ENCODE assay signal across 7 mouse cellular contexts in the genomic region with DNA sequence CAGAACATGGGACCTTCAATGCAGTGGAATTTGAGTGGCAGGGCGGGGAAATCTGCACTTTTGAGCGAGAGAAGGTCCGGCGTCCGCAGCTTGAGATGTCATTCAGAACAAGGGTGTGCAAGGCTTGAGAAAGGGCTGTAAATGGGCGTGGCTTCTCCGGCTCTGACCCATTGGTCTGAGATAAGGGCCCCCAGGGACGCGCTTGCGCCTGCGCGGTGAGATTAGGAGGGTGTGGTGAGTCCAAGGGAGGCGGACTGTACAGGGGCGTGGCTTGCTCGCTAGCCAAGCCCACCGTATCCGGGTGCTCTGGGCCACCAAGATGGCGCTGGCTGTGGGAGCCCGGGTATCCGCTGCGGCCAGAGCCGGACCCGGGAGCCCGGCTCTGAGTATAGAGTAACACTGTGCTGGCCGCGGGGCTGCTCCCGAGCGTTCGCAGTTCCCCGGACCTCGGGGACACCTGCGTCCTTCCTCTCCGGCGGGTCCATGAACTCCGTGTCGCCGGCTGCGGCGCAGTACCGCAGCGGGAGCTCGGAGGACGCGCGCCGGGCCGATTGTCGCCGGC. TPM values are rescaled to one million over a fixed set of nuclear protein-coding genes. Genes with fewer than 3 reads are reported as not detected.
DNase-seq lines count a peak whose midpoint lies in the region; ATAC-seq and TF ChIP-seq lines count a peak whose summit lies in the region.

Atg4d (plus strand) TSS at position 294 of the 562 bp plus-strand sequence.

- peak within 1 kb of the TSS; percentile 74 for H3K4me2 ChIP-seq in intestine, postnatal 0 days (replicated peaks; ENCODE audit: low read depth)
- H3K4me2 ChIP-seq in midbrain, embryonic 12.5 days (replicated peaks) = peak within 1 kb of the TSS; percentile 75

- peaks cover 34% of the 10 kb centered on the region for H3K36me3 ChIP-seq in embryonic facial prominence, embryonic 10.5 days (replicated peaks)
- peaks cover 20% of the 10 kb centered on the region for H3K36me3 ChIP-seq in intestine, postnatal 0 days (ENCODE audit: control insufficient read depth, insufficient read depth)
- peaks cover 29% of the 10 kb centered on the region for H3K36me3 ChIP-seq in midbrain, embryonic 12.5 days
- peaks cover 29% of the 10 kb centered on the region for H3K36me3 ChIP-seq in small intestine, adult 2 months (ENCODE audit: control insufficient read depth, insufficient read depth, low read length)

- H3K4me3 ChIP-seq in embryonic facial prominence, embryonic 10.5 days = peak within 1 kb of the TSS; percentile 93
- H3K4me3 ChIP-seq in intestine, postnatal 0 days (ENCODE audit: low read depth, low read length) = peak within 1 kb of the TSS; percentile 95
- peak within 1 kb of the TSS; percentile 71 for H3K4me3 ChIP-seq in midbrain, embryonic 12.5 days
- H3K4me3 ChIP-seq in small intestine, adult 2 months (ENCODE audit: low read depth, low read length) = peak within 1 kb of the TSS; percentile 80

- H3K9me3 ChIP-seq in embryonic facial prominence, embryonic 10.5 days = no peaks in the 10 kb centered on the region
- H3K9me3 ChIP-seq in intestine, postnatal 0 days (ENCODE audit: control insufficient read depth) = no peaks in the 10 kb centered on the region
- no peaks in the 10 kb centered on the region for H3K9me3 ChIP-seq in midbrain, embryonic 12.5 days

- TF ChIP-seq POLR2A in small intestine, adult 2 months (IDR thresholded peaks at IDR 0.05; ENCODE audit: low read depth, low read length) = peak; percentile 94

- under 1% methylated on average over 49 of the region's 49 CpGs for WGBS in embryonic facial prominence, embryonic 10.5 days
- WGBS in intestine, postnatal 0 days = under 1% methylated on average over 49 of the region's 49 CpGs
- WGBS in midbrain, embryonic 12.5 days = under 1% methylated on average over 49 of the region's 49 CpGs
- under 1% methylated on average over 49 of the region's 49 CpGs for WGBS in small intestine, adult 2 months

- peak within 1 kb of the TSS; percentile 92 for H3K27ac ChIP-seq in embryonic facial prominence, embryonic 10.5 days (replicated peaks)
- peak within 1 kb of the TSS; percentile 88 for H3K27ac ChIP-seq in intestine, postnatal 0 days (ENCODE audit: low read depth, low read length)
- peak within 1 kb of the TSS; percentile 73 for H3K27ac ChIP-seq in midbrain, embryonic 12.5 days (replicated peaks)
- H3K27ac ChIP-seq in small intestine, adult 2 months (ENCODE audit: insufficient read depth, low read depth, low read length) = peak within 1 kb of the TSS; percentile 79

- ATAC-seq in intestine, postnatal 0 days = peak; percentile 96
- peak; percentile 98 for ATAC-seq in midbrain, embryonic 12.5 days (ENCODE audit: low FRiP score, low read depth)

- H3K27me3 ChIP-seq in embryonic facial prominence, embryonic 10.5 days (replicated peaks; ENCODE audit: low read depth, poor library complexity, severe bottlenecking) = no peaks in the 10 kb centered on the region
- H3K27me3 ChIP-seq in intestine, postnatal 0 days (replicated peaks; ENCODE audit: control insufficient read depth, insufficient read depth, low read length) = no peaks in the 10 kb centered on the region
- H3K27me3 ChIP-seq in midbrain, embryonic 12.5 days = peaks cover 3% of the 10 kb centered on the region; the same call in 1 of the 2 replicates
- no peaks in the 10 kb centered on the region for H3K27me3 ChIP-seq in small intestine, adult 2 months (ENCODE audit: control insufficient read depth, insufficient read depth, low read length)

- TF ChIP-seq CTCF in intestine, postnatal 0 days (IDR thresholded peaks at IDR 0.05; ENCODE audit: low read depth) = no peak
- TF ChIP-seq CTCF in small intestine, adult 2 months (IDR thresholded peaks at IDR 0.05; ENCODE audit: extremely low read depth, insufficient read length, insufficient replicate concordance, low read depth, low read length) = no peak

- peaks cover 30% of the 10 kb centered on the region for H3K4me1 ChIP-seq in embryonic facial prominence, embryonic 10.5 days
- H3K4me1 ChIP-seq in intestine, postnatal 0 days (replicated peaks; ENCODE audit: control insufficient read depth, insufficient read depth, low read length) = peaks cover 14% of the 10 kb centered on the region; the same call in 1 of the 2 replicates
- H3K4me1 ChIP-seq in midbrain, embryonic 12.5 days = peaks cover 19% of the 10 kb centered on the region
- peaks cover 22% of the 10 kb centered on the region; the same call in 1 of the 2 replicates for H3K4me1 ChIP-seq in small intestine, adult 2 months (ENCODE audit: control insufficient read depth, insufficient read depth, insufficient read length, low read length)

- intact Hi-C loops in left cerebral cortex, postnatal 4 days (cut with DNase I) = no loop called here

- DNase-seq in adrenal gland, postnatal 10 days = peak; percentile 99
- DNase-seq in embryonic facial prominence, embryonic 10.5 days (ENCODE audit: low spot score) = peak; percentile 100
- no peak for DNase-seq in gonadal fat pad, adult 2 months (ENCODE audit: low read depth)
- DNase-seq in left cerebral cortex, postnatal 4 days = peak; percentile 100

- H3K9ac ChIP-seq in intestine, postnatal 0 days (ENCODE audit: low read depth, low read length) = peak within 1 kb of the TSS; percentile 93
- H3K9ac ChIP-seq in midbrain, embryonic 12.5 days (replicated peaks) = peak within 1 kb of the TSS; percentile 84

RNA-seq across cellular contexts. Expression of gene Atg4d, which starts in this region (rescaled TPM):
- total RNA-seq in adrenal gland, postnatal 10 days (2021) = 10 to 100 TPM; 45.4 to 48.1 TPM
- polyA plus RNA-seq in embryonic facial prominence, embryonic 10.5 days (2016; fragmentation: Nextera tagmentation; extraction: Ambion mirVana) = 37.8 and 41.3 TPM in 2 replicates
- 25.7 and 27.3 TPM in 2 replicates for polyA plus RNA-seq in gonadal fat pad, adult 2 months (2012; rRNA removed)
- polyA plus RNA-seq in intestine, postnatal 0 days (2015; fragmentation: Nextera tagmentation; extraction: Ambion mirVana) = 44.7 and 48.1 TPM in 2 replicates
- total RNA-seq in left cerebral cortex, postnatal 4 days (2021) = 10 to 100 TPM; 26.3 to 31.0 TPM
- polyA plus RNA-seq in midbrain, embryonic 12.5 days (2016; fragmentation: Nextera tagmentation; extraction: Ambion mirVana) = 50.3 and 52.3 TPM in 2 replicates
- 70.1 and 144 TPM in 2 replicates for polyA plus RNA-seq in small intestine, adult 2 months (2012; rRNA removed)
